Mouse (Mus musculus) MEL (cell line): Measurements from ENCODE around the gene Ppp1r9b. TPM values are rescaled to one million over a fixed set of nuclear protein-coding genes. Genes with fewer than 3 reads are reported as not detected.
A peak's percentile ranks its signal among the peaks of the same experiment; 100 is the strongest.

Source experiments
- DNase-seq: peaks from one replicate; pipeline ENCODE4 v3.0.0; 2011; ENCODE audit warnings: low read depth, low spot score
- H3K27ac ChIP-seq: 2 replicates; pipeline ENCODE4 v1.5.1; 2012; ENCODE audit warnings: low read depth, mild to moderate bottlenecking, control low read depth, low read length, moderate library complexity; ENCODE audit not compliant: control insufficient read depth
- H3K27me3 ChIP-seq, 2 experiments: fragments of 150-350 bp in 1 of 2; sonication (generic) in 1 of 2; 2 replicates each; pipeline ENCODE4 v1.6.1; 2012; ENCODE audit warnings: low read length in 2 of 2, mild to moderate bottlenecking in 2 of 2, improper control_type of control experiment in 1 of 2, moderate library complexity in 1 of 2; ENCODE audit not compliant: insufficient read depth in 2 of 2, control insufficient read depth in 1 of 2
- H3K36me3 ChIP-seq, 2 experiments: 2 replicates each; pipeline ENCODE4 v1.6.1; 2012 to 2014; ENCODE audit warnings: low read length in 2 of 2, improper control_type of control experiment in 1 of 2, inconsistent platforms in 1 of 2, mild to moderate bottlenecking in 1 of 2; ENCODE audit not compliant: insufficient read depth in 2 of 2, control insufficient read depth in 1 of 2
- H3K4me1 ChIP-seq, 2 experiments: fragments of 150-350 bp in 1 of 2; sonication (generic) in 1 of 2; 2 replicates each; pipeline ENCODE4 v1.6.1; 2012; ENCODE audit warnings: low read length in 2 of 2, improper control_type of control experiment in 1 of 2, mild to moderate bottlenecking in 1 of 2; ENCODE audit not compliant: insufficient read depth in 2 of 2, control insufficient read depth in 1 of 2
- H3K4me3 ChIP-seq, 2 experiments: fragments of 150-350 bp in 1 of 2; sonication (generic) in 1 of 2; 2 replicates each; pipeline ENCODE4 v1.5.1; 2012; ENCODE audit warnings: low read depth in 2 of 2, low read length in 2 of 2, mild to moderate bottlenecking in 2 of 2, moderate library complexity in 2 of 2, control low read depth in 1 of 2, improper control_type of control experiment in 1 of 2; ENCODE audit not compliant: control insufficient read depth in 1 of 2, insufficient read depth in 1 of 2
- H3K79me2 ChIP-seq: 2 replicates; pipeline ENCODE4 v1.6.1; 2012; ENCODE audit warnings: mild to moderate bottlenecking, low read length, moderate library complexity; ENCODE audit not compliant: control insufficient read depth, poor library complexity, insufficient read depth
- H3K9ac ChIP-seq: 2 replicates; pipeline ENCODE4 v1.6.1; 2012; ENCODE audit warnings: low read depth, mild to moderate bottlenecking, control low read depth, low read length, moderate library complexity; ENCODE audit not compliant: control insufficient read depth, poor library complexity, severe bottlenecking
- H3K9me3 ChIP-seq: fragments of 150-350 bp; sonication (generic); replicated peaks from 2 replicates; pipeline ENCODE4 v1.6.1; 2012; ENCODE audit warnings: mild to moderate bottlenecking, low read length, improper control_type of control experiment, moderate library complexity; ENCODE audit not compliant: insufficient read depth
- BHLHE40 ChIP-seq: IDR thresholded peaks from 2 replicates; pipeline ENCODE4 v1.6.1; 2012; ENCODE audit warnings: low read depth, mild to moderate bottlenecking, inconsistent platforms, low read length, improper control_type of control experiment, borderline replicate concordance
- CHD1 ChIP-seq: IDR thresholded peaks from 2 replicates; pipeline ENCODE4 v1.6.1; 2012; ENCODE audit warnings: low read depth, mild to moderate bottlenecking, inconsistent platforms, low read length, improper control_type of control experiment
- CHD2 ChIP-seq: IDR thresholded peaks from 2 replicates; pipeline ENCODE4 v1.6.1; 2011; ENCODE audit warnings: low read length, improper control_type of control experiment
- CTCF ChIP-seq, 3 experiments: IDR thresholded peaks in 2 of 3; conservative IDR thresholded peaks in 1 of 3; 2 replicates each; pipeline ENCODE4 v1.5.1; 2011 to 2012; ENCODE audit warnings: low read length in 3 of 3, low read depth in 2 of 3, mild to moderate bottlenecking in 2 of 3, improper control_type of control experiment in 1 of 3, inconsistent platforms in 1 of 3, mixed read lengths in 1 of 3, moderate library complexity in 1 of 3; ENCODE audit not compliant: control insufficient read depth in 1 of 3, insufficient read depth in 1 of 3, poor library complexity in 1 of 3, severe bottlenecking in 1 of 3
- ELF1 ChIP-seq: IDR thresholded peaks from 2 replicates; pipeline ENCODE4 v1.6.1; 2014; ENCODE audit warnings: low read depth, mild to moderate bottlenecking, inconsistent platforms, low read length, improper control_type of control experiment, moderate library complexity
- EP300 ChIP-seq, 2 experiments: IDR thresholded peaks; 2 replicates each; pipeline ENCODE4 v1.6.1; 2011; ENCODE audit warnings: improper control_type of control experiment in 2 of 2, low read length in 2 of 2, low read depth in 1 of 2, mild to moderate bottlenecking in 1 of 2
- ETS1 ChIP-seq: IDR thresholded peaks from 2 replicates; pipeline ENCODE4 v1.6.1; 2012; ENCODE audit warnings: low read depth, mild to moderate bottlenecking, inconsistent platforms, low read length, improper control_type of control experiment, moderate library complexity
- GATA1 ChIP-seq: IDR thresholded peaks from 2 replicates; pipeline ENCODE4 v1.6.1; 2011; ENCODE audit warnings: low read depth, low read length, improper control_type of control experiment
- HCFC1 ChIP-seq: IDR thresholded peaks from 2 replicates; pipeline ENCODE4 v1.6.1; 2012; ENCODE audit warnings: low read depth, mild to moderate bottlenecking, inconsistent platforms, low read length, improper control_type of control experiment, moderate library complexity
- JUND ChIP-seq: IDR thresholded peaks from 2 replicates; pipeline ENCODE4 v1.6.1; 2011; ENCODE audit warnings: low read depth, mild to moderate bottlenecking, improper control_type of control experiment, low read length
- KAT2A ChIP-seq: conservative IDR thresholded peaks from 2 replicates; pipeline ENCODE4 v1.6.1; 2012; ENCODE audit warnings: low read depth, low read length, improper control_type of control experiment, inconsistent platforms
- MAFK ChIP-seq: IDR thresholded peaks from 2 replicates; pipeline ENCODE4 v1.6.1; 2011; ENCODE audit warnings: low read depth, mild to moderate bottlenecking, low read length, improper control_type of control experiment, borderline replicate concordance
- MAX ChIP-seq: IDR thresholded peaks from 2 replicates; pipeline ENCODE4 v1.6.1; 2011; ENCODE audit warnings: low read length, improper control_type of control experiment
- MAZ ChIP-seq: IDR thresholded peaks from 2 replicates; pipeline ENCODE4 v1.6.1; 2012; ENCODE audit warnings: low read depth, mild to moderate bottlenecking, inconsistent platforms, low read length, improper control_type of control experiment
- NELFE ChIP-seq: IDR thresholded peaks from 2 replicates; pipeline ENCODE4 v1.6.1; 2011; ENCODE audit warnings: low read depth, low read length, improper control_type of control experiment
- NRF1 ChIP-seq: IDR thresholded peaks from 2 replicates; pipeline ENCODE4 v1.6.1; 2014; ENCODE audit warnings: low read depth, mild to moderate bottlenecking, inconsistent platforms, low read length, improper control_type of control experiment, moderate library complexity; ENCODE audit not compliant: poor library complexity, insufficient read depth, severe bottlenecking
- POLR2AphosphoS2 ChIP-seq: IDR thresholded peaks from 2 replicates; pipeline ENCODE4 v1.6.1; 2011; ENCODE audit warnings: low read length, improper control_type of control experiment
- POLR2AphosphoS5 ChIP-seq: IDR thresholded peaks from 2 replicates; pipeline ENCODE4 v1.6.1; 2012; ENCODE audit warnings: low read depth, borderline replicate concordance, mild to moderate bottlenecking, inconsistent platforms, low read length, moderate library complexity, mixed read lengths
- RAD21 ChIP-seq: IDR thresholded peaks from 2 replicates; pipeline ENCODE4 v1.6.1; 2011; ENCODE audit warnings: mild to moderate bottlenecking, low read depth, low read length, improper control_type of control experiment
- RCOR1 ChIP-seq: IDR thresholded peaks from 2 replicates; pipeline ENCODE4 v1.6.1; 2012; ENCODE audit warnings: low read depth, mild to moderate bottlenecking, inconsistent platforms, low read length, improper control_type of control experiment
- SIN3A ChIP-seq: IDR thresholded peaks from 2 replicates; pipeline ENCODE4 v1.6.1; 2012; ENCODE audit warnings: low read length, improper control_type of control experiment, inconsistent platforms
- SMC3 ChIP-seq: IDR thresholded peaks from 2 replicates; pipeline ENCODE4 v1.6.1; 2011; ENCODE audit warnings: low read depth, low read length, improper control_type of control experiment
- TBP ChIP-seq: IDR thresholded peaks from 2 replicates; pipeline ENCODE4 v1.8.0; 2011; ENCODE audit warnings: low read depth, low read length, improper control_type of control experiment
- UBTF ChIP-seq: IDR thresholded peaks from 2 replicates; pipeline ENCODE4 v1.6.1; 2012; ENCODE audit warnings: low read depth, mild to moderate bottlenecking, inconsistent platforms, low read length, improper control_type of control experiment, moderate library complexity, borderline replicate concordance; ENCODE audit not compliant: insufficient read depth
- USF1 ChIP-seq: IDR thresholded peaks from 2 replicates; pipeline ENCODE4 v1.6.1; 2014; ENCODE audit warnings: low read depth, mild to moderate bottlenecking, inconsistent platforms, low read length, improper control_type of control experiment, moderate library complexity
- USF2 ChIP-seq, 2 experiments: IDR thresholded peaks; 2 replicates each; pipeline ENCODE4 v1.6.1; 2011 to 2012; ENCODE audit warnings: improper control_type of control experiment in 2 of 2, low read length in 2 of 2, borderline replicate concordance in 1 of 2, inconsistent platforms in 1 of 2, low read depth in 1 of 2, mild to moderate bottlenecking in 1 of 2; ENCODE audit not compliant: insufficient read depth in 1 of 2
- ZKSCAN1 ChIP-seq: IDR thresholded peaks from 2 replicates; pipeline ENCODE4 v1.6.1; 2012; ENCODE audit warnings: low read depth, mild to moderate bottlenecking, inconsistent platforms, low read length, improper control_type of control experiment, moderate library complexity
- ZMIZ1 ChIP-seq: IDR thresholded peaks from 2 replicates; pipeline ENCODE4 v1.6.1; 2012; ENCODE audit warnings: low read depth, mild to moderate bottlenecking, inconsistent platforms, low read length, improper control_type of control experiment, moderate library complexity
- polyA plus RNA-seq, 2 experiments: library from polyadenylated mRNA; stranded (reverse) in 1 of 2; unstranded in 1 of 2; fragments of >175 nt in 1 of 2; fragments of >200 nt in 1 of 2; gene quantifications; 2 replicates each; pipeline versions ENCODE4 v1.2.1 to v1.2.4; 2012; ENCODE audit warnings: low replicate concordance in 2 of 2, low read depth in 1 of 2; ENCODE audit not compliant: insufficient read length in 2 of 2, insufficient read depth in 1 of 2, missing spikeins in 1 of 2
- total RNA-seq: library from RNA; depleted of rRNA; stranded (reverse); fragments of 300-350 nt; gene quantifications from 2 replicates; pipeline ENCODE4 v1.2.3, GENCODE M21; 2012

Gene Ppp1r9b
- total and polyA plus RNA-seq, 3 experiments: 47.0 to 169 (median 150) TPM

DNA sequence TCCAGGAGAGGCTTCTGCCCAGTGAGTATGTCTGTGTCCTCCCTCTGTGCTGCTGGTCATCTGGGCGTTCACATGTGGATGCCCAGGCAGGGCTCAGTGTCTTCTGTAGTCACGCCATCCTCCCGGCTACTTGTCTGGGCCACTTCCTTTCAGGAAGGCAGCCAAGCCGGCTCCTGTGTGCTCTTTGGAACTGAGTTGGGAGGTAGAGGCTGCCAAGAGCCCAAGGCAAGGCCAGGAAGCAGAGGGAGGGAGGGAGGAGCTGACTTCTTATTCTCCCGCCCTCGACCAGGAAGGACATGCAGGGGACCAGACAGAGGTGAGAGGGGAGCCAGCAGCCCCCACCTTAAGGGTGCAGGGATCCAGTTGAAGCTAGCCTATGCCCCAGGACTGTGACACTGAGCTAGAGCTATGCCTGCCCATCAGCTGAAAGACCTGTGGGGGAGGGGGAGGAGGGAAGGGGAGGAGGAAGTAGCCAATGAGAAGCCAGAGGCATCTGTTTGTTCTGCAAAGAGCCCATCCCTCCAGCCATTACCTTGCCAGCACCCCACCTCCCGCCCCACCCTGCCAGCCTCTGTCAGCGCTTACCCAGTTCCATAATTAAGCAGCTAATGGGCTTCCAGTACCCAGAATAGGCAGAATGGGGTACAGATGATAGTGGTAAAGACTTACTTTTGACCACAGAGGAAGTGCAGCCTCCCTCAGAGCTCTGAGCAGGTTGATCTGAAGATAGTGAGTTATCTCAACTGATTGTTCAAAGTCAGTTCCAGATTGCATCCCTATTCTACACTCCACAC lies 32.6 kb upstream of the Ppp1r9b start:
- no peaks in the 10 kb centered on the region for H3K9me3 ChIP-seq
- no peak for TF ChIP-seq ZKSCAN1
- TF ChIP-seq ZMIZ1: no peak
- TF ChIP-seq MAZ: no peak
- peak; percentile 23; the same call in 1 of the 2 replicates for TF ChIP-seq TBP
- TF ChIP-seq NELFE: no peak
- TF ChIP-seq EP300 (IDR thresholded peaks at IDR 0.05; ENCODE audit: low read depth in 1 of 2, low read length in 2 of 2): peak in 1 of 2 experiments; percentile 41; a peak in 1 of 4 replicates
- no peak for TF ChIP-seq HCFC1
- no peak for TF ChIP-seq USF2 (IDR thresholded peaks at IDR 0.05; ENCODE audit: borderline replicate concordance in 1 of 2, insufficient read depth in 1 of 2, low read depth in 1 of 2, low read length in 2 of 2)
- TF ChIP-seq SIN3A: no peak
- peak; percentile 76 for TF ChIP-seq RCOR1
- no peak for TF ChIP-seq USF1
- no peak for TF ChIP-seq BHLHE40
- no peak for TF ChIP-seq JUND
- TF ChIP-seq KAT2A: no peak
- TF ChIP-seq GATA1: peak; percentile 67
- no peak for TF ChIP-seq MAX
- no peak for TF ChIP-seq CTCF (IDR thresholded peaks at IDR 0.05 in 2 of 3, conservative IDR thresholded peaks at IDR 0.05 in 1 of 3; ENCODE audit: control insufficient read depth in 1 of 3, insufficient read depth in 1 of 3, low read depth in 2 of 3, low read length in 3 of 3, poor library complexity in 1 of 3, severe bottlenecking in 1 of 3)
- TF ChIP-seq RAD21: no peak
- TF ChIP-seq, all 39 proteins: peak for 4
- H3K79me2 ChIP-seq: no peaks in the 10 kb centered on the region
- peaks cover 0 to 7% of the 10 kb centered on the region in 2 experiments; a peak in 1 of 4 replicates for H3K4me1 ChIP-seq
- peaks cover 22 to 31% of the 10 kb centered on the region in 2 experiments for H3K27me3 ChIP-seq
- DNase-seq: peak; percentile 62
- peaks cover 0 to 7% of the 10 kb centered on the region in 2 experiments; a peak in 2 of 4 replicates for H3K36me3 ChIP-seq
- H3K9ac ChIP-seq: no peak overlapping the region
- H3K27ac ChIP-seq: no peak overlapping the region
- H3K4me3 ChIP-seq: no peak overlapping the region

DNA sequence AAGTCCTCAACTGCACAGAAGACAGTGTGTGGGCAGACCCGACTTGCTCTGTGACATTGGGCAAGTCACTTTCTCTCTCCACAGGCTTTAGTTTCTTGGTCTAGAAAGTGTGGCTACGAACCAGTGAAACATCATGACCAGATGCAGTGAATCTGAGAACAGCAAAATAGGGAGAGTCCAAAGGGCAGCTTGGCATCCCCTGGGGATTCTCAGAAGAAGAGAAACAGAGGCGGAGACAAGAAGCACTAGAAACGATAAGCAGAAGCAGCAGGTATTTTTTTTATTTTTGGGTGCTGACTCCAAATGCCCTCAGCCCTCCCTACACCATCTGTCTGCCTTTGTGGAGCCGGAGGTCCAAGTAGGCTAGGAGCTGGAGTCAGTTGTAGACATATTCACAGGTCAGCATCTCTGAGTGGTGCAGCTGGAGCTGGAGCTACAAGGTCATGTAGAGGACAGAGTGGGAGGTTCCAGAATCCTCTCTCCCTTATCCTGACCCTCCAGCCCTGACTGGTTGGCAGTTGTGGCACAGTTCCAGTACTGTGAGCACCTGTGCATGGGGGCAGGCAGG lies 28.2 kb upstream of the Ppp1r9b start:
- peaks cover 23 to 37% of the 10 kb centered on the region in 2 experiments for H3K27me3 ChIP-seq
- DNase-seq: no peak
- no peaks in the 10 kb centered on the region for H3K9me3 ChIP-seq

More for the DNA sequence above, 28.2 kb upstream of the Ppp1r9b start:
- Histone ChIP-seq H3K4me1 (peaks cover 0 to 7% of the 10 kb centered on the region in 2 experiments; a peak in 1 of 4 replicates), H3K79me2 (no peaks in the 10 kb centered on the region), H3K4me3 (no peak overlapping the region), H3K9ac (no peak overlapping the region), H3K27ac (no peak overlapping the region), H3K36me3 (peaks cover 0 to 7% of the 10 kb centered on the region in 2 experiments; a peak in 2 of 4 replicates)
- TF ChIP-seq EP300 (IDR thresholded peaks at IDR 0.05; ENCODE audit: low read depth in 1 of 2, low read length in 2 of 2) (no peak), BHLHE40 (no peak), UBTF (no peak), POLR2AphosphoS5 (no peak), ETS1 (no peak), ZMIZ1 (no peak), USF1 (no peak), RCOR1 (no peak), MAFK (no peak), USF2 (IDR thresholded peaks at IDR 0.05; ENCODE audit: borderline replicate concordance in 1 of 2, insufficient read depth in 1 of 2, low read depth in 1 of 2, low read length in 2 of 2) (no peak), HCFC1 (no peak), CHD2 (no peak), CHD1 (no peak), ELF1 (no peak), POLR2AphosphoS2 (no peak), SMC3 (no peak), NRF1 (no peak)
